Mouse (Mus musculus) embryonic facial prominence, embryonic 13.5 days (tissue): Measurements from ENCODE around the gene Klrc3. TPM values are rescaled to one million over a fixed set of nuclear protein-coding genes. Genes with fewer than 3 reads are reported as not detected.
"Not testable (repeated sequence)": the region's sequence is repeated elsewhere in the genome, so short reads cannot be mapped to it uniquely, and the experiment has no call there.

ENCODE experiments used
- ATAC-seq: fragments of 200-750 bp; cut with Nextera tagmentation; 2 replicates; pipeline ENCODE4 v1.8.0; 2017; ENCODE audit warnings: low read depth; ENCODE audit not compliant: insufficient number of reproducible peaks, insufficient read depth, low FRiP score, low TSS enrichment
- H3K27ac ChIP-seq: fragments of 300-500 bp; sonication (generic); 2 replicates; pipeline ENCODE4 v1.5.1; 2015; ENCODE audit warnings: moderate library complexity, mild to moderate bottlenecking, inconsistent platforms
- H3K27me3 ChIP-seq: fragments of 300-500 bp; sonication (generic); 2 replicates; pipeline ENCODE4 v1.6.1; 2015; ENCODE audit warnings: mild to moderate bottlenecking, inconsistent platforms
- H3K36me3 ChIP-seq: fragments of 300-500 bp; sonication (generic); 2 replicates; pipeline ENCODE4 v1.6.1; 2015; ENCODE audit warnings: mild to moderate bottlenecking, inconsistent platforms
- H3K4me1 ChIP-seq: fragments of 300-500 bp; sonication (generic); 2 replicates; pipeline ENCODE4 v1.6.1; 2015; ENCODE audit warnings: inconsistent platforms
- H3K4me2 ChIP-seq: fragments of 300-500 bp; sonication (generic); 2 replicates; pipeline ENCODE4 v1.6.1; 2015; ENCODE audit warnings: moderate library complexity, mild to moderate bottlenecking, inconsistent platforms
- H3K4me3 ChIP-seq: fragments of 300-500 bp; sonication (generic); 2 replicates; pipeline ENCODE4 v1.5.1; 2015; ENCODE audit warnings: mild to moderate bottlenecking, inconsistent platforms
- H3K9ac ChIP-seq: fragments of 300-500 bp; sonication (generic); 2 replicates; pipeline ENCODE4 v1.6.1; 2015; ENCODE audit warnings: mild to moderate bottlenecking, inconsistent platforms
- H3K9me3 ChIP-seq: fragments of 300-500 bp; sonication (generic); 2 replicates; pipeline ENCODE4 v1.6.1; 2016; ENCODE audit warnings: inconsistent platforms
- WGBS: fragments of 180-500 bp; shearing (Covaris S2); methylation state at CpG from one replicate; pipeline ENCODE4 v1.1.7; 2015; ENCODE audit warnings: mixed read lengths; 5-methylcytosine and 5-hydroxymethylcytosine counted together
- polyA plus RNA-seq: library from polyadenylated mRNA; unstranded; fragments of >200 nt; fragmentation: Nextera tagmentation; extraction: Ambion mirVana; gene quantifications from 2 replicates; pipeline ENCODE4 v1.2.1, GENCODE M21; 2015

The Klrc3 gene
- not detected in 2 replicates for polyA plus RNA-seq

DNA sequence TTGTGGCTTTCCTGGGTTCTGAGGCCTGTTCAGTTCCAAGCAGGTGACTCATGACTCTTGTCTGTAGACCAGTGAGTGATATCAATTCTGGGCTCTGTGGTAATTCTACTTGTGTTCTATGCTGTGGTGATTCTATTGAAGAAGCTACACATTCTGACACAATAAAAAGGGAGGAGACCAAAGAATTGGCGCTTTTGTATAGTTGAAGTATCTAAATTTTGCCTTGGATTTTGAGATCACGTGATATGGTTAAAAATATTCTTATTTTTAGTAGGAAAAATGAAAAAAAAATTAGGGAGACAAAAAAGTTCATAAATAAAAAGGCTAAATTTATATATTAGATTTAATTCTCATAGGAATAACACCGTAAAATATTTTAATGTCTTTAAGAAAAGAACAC lies at the start of gene Klrc3:
TSS of gene Klrc3 (minus strand) at position 101 of the 400 bp plus-strand sequence.
- H3K36me3 ChIP-seq, ATAC-seq, H3K4me2 ChIP-seq, H3K4me1 ChIP-seq, H3K9ac ChIP-seq, H3K27ac ChIP-seq, H3K9me3 ChIP-seq, H3K4me3 ChIP-seq, H3K27me3 ChIP-seq: not testable (repeated sequence)
- WGBS: 82% methylated on average over 3 of the region's 3 CpGs

- H3K4me1 ChIP-seq, H3K4me3 ChIP-seq, H3K27me3 ChIP-seq, H3K9me3 ChIP-seq, H3K4me2 ChIP-seq, ATAC-seq, H3K27ac ChIP-seq, H3K36me3 ChIP-seq, H3K9ac ChIP-seq: not testable (repeated sequence)
- 84% methylated on average over 10 of the region's 10 CpGs for WGBS
Measured at GRCm38 (mm10) chr6:129691436-129691835, 48.3 kb upstream of the Klrc3 start.

GRCm38 (mm10) chr6:129680379-129680778 lies 37.2 kb upstream of the Klrc3 start:
- Histone ChIP-seq H3K27ac (no peak overlapping the region), H3K9me3 (no peaks in the 10 kb centered on the region), H3K9ac (no peak overlapping the region), H3K4me3 (no peak overlapping the region), H3K27me3 (no peaks in the 10 kb centered on the region), H3K4me1 (no peaks in the 10 kb centered on the region), H3K4me2 (no peak overlapping the region), H3K36me3 (no peaks in the 10 kb centered on the region)
- WGBS: 62% methylated on average over 1 of the region's 1 CpGs
- ATAC-seq: no peak

DNA sequence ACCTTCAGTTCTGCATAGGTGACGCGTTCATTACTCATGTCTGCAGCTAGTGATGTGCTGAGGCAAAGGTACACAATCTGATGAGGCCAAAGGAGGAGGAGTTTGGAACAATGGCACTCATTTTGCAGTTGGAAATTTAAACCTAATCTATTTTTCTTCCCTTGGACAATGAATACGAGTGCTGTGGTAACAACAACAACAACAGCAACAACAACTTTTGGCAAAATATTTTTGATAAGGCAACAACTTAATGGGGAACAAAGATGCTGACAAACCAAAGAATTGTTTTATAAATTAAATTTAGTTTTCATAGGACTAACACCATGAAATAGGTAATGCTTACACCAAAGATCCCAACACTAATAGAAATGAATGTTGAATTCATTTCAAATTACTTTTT lies 35.7 kb upstream of the Klrc3 start, which contains the start of gene Klrc1:
TSS of gene Klrc1 (minus strand) at position 101 of the 400 bp plus-strand sequence.
- H3K27me3 ChIP-seq: no peaks in the 10 kb centered on the region
- 83% methylated on average over 3 of the region's 3 CpGs for WGBS

GRCm38 (mm10) chr6:129661301-129661700 lies 18.2 kb upstream of the Klrc3 start:
- H3K9ac ChIP-seq, ATAC-seq, H3K4me2 ChIP-seq, H3K4me3 ChIP-seq, H3K36me3 ChIP-seq, H3K27me3 ChIP-seq, H3K4me1 ChIP-seq, H3K27ac ChIP-seq, H3K9me3 ChIP-seq: not testable (repeated sequence)
- no CpG with 5 or more reads among the region's 3 CpGs for WGBS

More for the DNA sequence above, 35.7 kb upstream of the Klrc3 start, which contains the start of gene Klrc1:
- Histone ChIP-seq H3K4me1 (no peaks in the 10 kb centered on the region), H3K27ac (no peak within 1 kb of the TSS), H3K9ac (no peak within 1 kb of the TSS), H3K36me3 (no peaks in the 10 kb centered on the region), H3K4me3 (no peak within 1 kb of the TSS), H3K4me2 (no peak within 1 kb of the TSS), H3K9me3 (no peaks in the 10 kb centered on the region)
- no peak for ATAC-seq

- not testable (repeated sequence) for H3K4me2 ChIP-seq, ATAC-seq, H3K4me3 ChIP-seq, H3K27ac ChIP-seq, H3K9me3 ChIP-seq, H3K4me1 ChIP-seq, H3K27me3 ChIP-seq, H3K36me3 ChIP-seq, H3K9ac ChIP-seq
- WGBS: 71% methylated on average over 4 of the region's 4 CpGs
Measured at GRCm38 (mm10) chr6:129660589-129660988, 17.5 kb upstream of the Klrc3 start, which contains the start of gene Klrc2. Gene Klrc2, minus strand, starts transcription at chr6:129660689.

DNA sequence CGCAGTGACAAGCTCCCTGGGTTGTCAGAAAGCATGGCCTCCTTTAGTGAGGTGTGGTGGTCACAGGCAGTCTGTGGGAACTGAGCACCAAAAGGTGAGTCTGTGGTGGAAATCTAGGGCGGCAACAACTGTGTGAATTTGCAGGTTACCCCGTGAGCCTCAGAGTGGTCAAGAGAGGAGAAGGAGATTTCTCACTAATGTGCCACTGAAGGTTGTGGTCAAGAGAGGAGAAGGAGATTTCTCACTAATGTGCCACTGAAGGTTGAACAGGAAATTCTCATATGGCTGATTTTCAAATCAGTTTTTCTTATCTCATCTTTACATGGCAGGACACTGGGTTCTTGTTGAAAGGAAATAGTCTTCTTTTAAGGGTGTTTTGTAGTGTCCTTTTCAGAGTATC lies 917 bp upstream of the Klrc3 start:
- not testable (repeated sequence) for H3K4me3 ChIP-seq, H3K36me3 ChIP-seq, H3K9me3 ChIP-seq, H3K4me1 ChIP-seq, H3K4me2 ChIP-seq, H3K27me3 ChIP-seq, H3K27ac ChIP-seq, H3K9ac ChIP-seq, ATAC-seq
- 90% methylated on average over 2 of the region's 3 CpGs for whole genome bisulfite sequencing

GRCm38 (mm10) chr6:129631046-129631445 lies 12.1 kb downstream of the Klrc3 start:
- not testable (repeated sequence) for H3K4me3 ChIP-seq, H3K9me3 ChIP-seq, H3K36me3 ChIP-seq, H3K4me2 ChIP-seq, H3K27me3 ChIP-seq, ATAC-seq, H3K27ac ChIP-seq, H3K4me1 ChIP-seq, H3K9ac ChIP-seq
- 78% methylated on average over 2 of the region's 2 CpGs for WGBS

GRCm38 (mm10) chr6:129623735-129624134 lies 19.4 kb downstream of the Klrc3 start, which contains the start of gene Klrk1:
Gene Klrk1, minus strand, starts transcription at chr6:129623864.
- Histone ChIP-seq H3K4me1 (no peaks in the 10 kb centered on the region), H3K9ac (no peak within 1 kb of the TSS), H3K4me2 (no peak within 1 kb of the TSS), H3K9me3 (no peaks in the 10 kb centered on the region), H3K36me3 (no peaks in the 10 kb centered on the region), H3K4me3 (no peak within 1 kb of the TSS), H3K27ac (no peak within 1 kb of the TSS), H3K27me3 (no peaks in the 10 kb centered on the region)
- WGBS: 76% methylated on average over 4 of the region's 4 CpGs
- ATAC-seq: no peak

GRCm38 (mm10) chr6:129608372-129608771 lies 34.8 kb downstream of the Klrc3 start:
- Histone ChIP-seq H3K27ac (no peak overlapping the region), H3K9ac (no peak overlapping the region), H3K36me3 (no peaks in the 10 kb centered on the region), H3K27me3 (no peaks in the 10 kb centered on the region), H3K9me3 (no peaks in the 10 kb centered on the region), H3K4me2 (no peak overlapping the region), H3K4me3 (no peak overlapping the region), H3K4me1 (no peaks in the 10 kb centered on the region)
- no peak for ATAC-seq

GRCm38 (mm10) chr6:129591508-129591907 lies 51.6 kb downstream of the Klrc3 start, which contains the start of gene Klrd1:
Gene Klrd1, plus strand, starts transcription at chr6:129591782.
- no peak for ATAC-seq
- H3K27ac ChIP-seq: no peak within 1 kb of the TSS
- H3K27me3 ChIP-seq: no peaks in the 10 kb centered on the region
- no peaks in the 10 kb centered on the region for H3K9me3 ChIP-seq
- no peak within 1 kb of the TSS for H3K4me3 ChIP-seq
- H3K4me2 ChIP-seq: no peak within 1 kb of the TSS
- H3K36me3 ChIP-seq: no peaks in the 10 kb centered on the region
- no peaks in the 10 kb centered on the region for H3K4me1 ChIP-seq
- 85% methylated on average over 3 of the region's 3 CpGs for WGBS
- no peak within 1 kb of the TSS for H3K9ac ChIP-seq
